Mouse (Mus musculus): ENCODE data around the gene Runx3. TPM values are rescaled to one million over a fixed set of nuclear protein-coding genes. Genes with fewer than 3 reads are reported as not detected.

Runx3 gene
- polyA plus RNA-seq, 1 experiment from 2014 or later, result 1.3 TPM

DNA sequence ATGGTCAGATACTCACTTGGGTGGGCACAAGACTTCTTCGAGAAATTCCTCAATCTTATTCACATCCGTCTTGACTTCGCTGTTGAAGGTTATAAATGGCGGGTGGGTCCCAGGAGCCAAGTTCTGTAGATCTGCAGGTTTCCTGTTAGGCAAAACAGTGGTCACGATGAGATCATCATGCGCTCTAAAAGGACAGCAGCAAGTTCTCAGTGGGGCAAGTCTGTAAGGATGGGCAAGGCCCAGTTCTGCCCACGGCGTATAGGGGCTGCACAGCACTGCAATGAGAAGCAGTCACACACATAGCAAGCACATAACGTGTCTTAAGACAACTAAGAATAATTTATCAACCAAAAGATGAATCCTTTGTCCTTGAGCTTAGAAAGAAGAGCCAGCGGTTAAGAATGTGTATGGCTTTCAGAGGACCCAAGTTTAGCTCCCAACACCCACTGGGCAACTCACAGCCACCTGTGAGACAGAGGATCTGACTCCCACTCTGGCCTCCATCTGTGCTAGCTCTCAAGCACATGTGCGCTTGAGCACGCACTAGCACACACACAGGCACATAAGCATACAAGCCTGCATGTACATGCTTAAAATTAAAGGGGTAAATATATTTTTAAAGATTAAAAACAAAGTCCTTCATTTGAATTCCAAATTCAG, 105.7 kb downstream of the Runx3 start:
- Histone ChIP-seq H3K36me3 (ENCODE audit: control insufficient read depth, insufficient read depth) (peaks cover 37% of the 10 kb centered on the region), H3K9me3 (replicated peaks; ENCODE audit: control insufficient read depth, low read length) (no peaks in the 10 kb centered on the region), H3K4me3 (ENCODE audit: low read length) (no peak overlapping the region), H3K27ac (ENCODE audit: low read length) (peak overlapping the region; percentile 14), H3K4me2 (ENCODE audit: low read depth, low read length) (no peak overlapping the region), H3K4me1 (ENCODE audit: control insufficient read depth, insufficient read depth, low read length) (peaks cover 30% of the 10 kb centered on the region), H3K27me3 (ENCODE audit: control insufficient read depth, insufficient read depth, low read length) (no peaks in the 10 kb centered on the region), H3K9ac (ENCODE audit: low read length) (no peak overlapping the region)
- ATAC-seq (replicated peaks; ENCODE audit: extremely low read depth, insufficient read depth, low FRiP score), result no peak
- WGBS, result 84% methylated on average over 12 of the region's 12 CpGs

Other genes with a start within 250 kb of the Runx3 start
- 143 and 150 TPM in 2 replicates for gene Tmem50a, start 205.6 kb upstream of the Runx3 start, polyA plus RNA-seq (2015; fragmentation: Nextera tagmentation; extraction: Ambion mirVana)
- 399 and 472 TPM in 2 replicates for gene Rsrp1, start 197.1 kb upstream of the Runx3 start, polyA plus RNA-seq (2015; fragmentation: Nextera tagmentation; extraction: Ambion mirVana)
- gene Syf2, start 189.8 kb upstream of the Runx3 start, polyA plus RNA-seq (2015; fragmentation: Nextera tagmentation; extraction: Ambion mirVana), result 49.1 and 78.9 TPM in 2 replicates
- gene Clic4, start 152.2 kb downstream of the Runx3 start, polyA plus RNA-seq (2015; fragmentation: Nextera tagmentation; extraction: Ambion mirVana), result 289 and 296 TPM in 2 replicates
- 134 and 145 TPM in 2 replicates for gene Srrm1, start 232.7 kb downstream of the Runx3 start, polyA plus RNA-seq (2015; fragmentation: Nextera tagmentation; extraction: Ambion mirVana)